Mouse (Mus musculus) heart, postnatal 4 days (tissue): Measurements from ENCODE around the gene Gm20441. TPM values are rescaled to one million over a fixed set of nuclear protein-coding genes. Genes with fewer than 3 reads are reported as not detected.

Experiments used
- total RNA-seq, 2 experiments: library from RNA; stranded (reverse); gene quantifications; 2 replicates each; pipeline ENCODE4 v1.2.3; 2021

Gm20441 gene
- total RNA-seq, 2 experiments from 2014 or later, result not detected

Other genes with a start within 250 kb of the Gm20441 start
- 1 to 10 TPM; 1.5 TPM for gene Lrrc75b, start 220.6 kb downstream of the Gm20441 start, total RNA-seq
- under 1 TPM in 1 of 2 experiments, not detected in 1; 0.38 TPM for gene Ggt1, start 219.3 kb downstream of the Gm20441 start, total RNA-seq
- 1 to 10 TPM; 8.4 to 9.3 TPM for gene Ggt5, start 191.6 kb downstream of the Gm20441 start, total RNA-seq
- 1 to 10 TPM; 4.7 to 4.9 TPM for gene Susd2, start 136.9 kb downstream of the Gm20441 start, total RNA-seq
- gene Cabin1, start 16.6 kb downstream of the Gm20441 start, total RNA-seq, result 10 to 100 TPM; 35.8 to 37.1 TPM
- gene Ddt, start 7.5 kb downstream of the Gm20441 start, total RNA-seq, result 10 to 100 TPM; 33.2 to 36.8 TPM
- gene Gstt3, start 460 bp upstream of the Gm20441 start, total RNA-seq, result 1 to 10 TPM; 1.2 to 1.3 TPM
- 1 to 10 TPM; 3.5 to 4.4 TPM for gene Gstt1, start 17.6 kb upstream of the Gm20441 start, total RNA-seq
- gene Gstt4, start 41.6 kb upstream of the Gm20441 start, total RNA-seq, result not detected
- gene Gstt2, start 56.5 kb upstream of the Gm20441 start, total RNA-seq, result 1 to 10 TPM; 8.7 to 9.6 TPM
- gene Mif, start 79.3 kb upstream of the Gm20441 start, total RNA-seq, result 100 to 1,000 TPM; 422 to 490 TPM
- under 1 TPM in 1 of 2 experiments, not detected in 1; 0.21 TPM for gene Derl3, start 112.5 kb upstream of the Gm20441 start, total RNA-seq
- gene Smarcb1, start 140.7 kb upstream of the Gm20441 start, total RNA-seq, result 10 to 100 TPM; 54.2 to 56.5 TPM
- gene Chchd10, start 152.2 kb upstream of the Gm20441 start, total RNA-seq, result 100 to 1,000 TPM; 882 to 898 TPM
- 10 to 100 TPM in 1 of 2 experiments, 1 to 10 TPM in 1; 10.0 to 12.7 TPM for gene Mmp11, start 155.5 kb upstream of the Gm20441 start, total RNA-seq
- gene Gm867, start 159.7 kb upstream of the Gm20441 start, total RNA-seq, result not detected
- gene Vpreb3, start 162.1 kb upstream of the Gm20441 start, total RNA-seq, result not detected
- gene Gm5134, start 173.6 kb upstream of the Gm20441 start, total RNA-seq, result not detected